Mouse (Mus musculus): ENCODE results near the gene Tcp11.

The Tcp11 gene

DNA sequence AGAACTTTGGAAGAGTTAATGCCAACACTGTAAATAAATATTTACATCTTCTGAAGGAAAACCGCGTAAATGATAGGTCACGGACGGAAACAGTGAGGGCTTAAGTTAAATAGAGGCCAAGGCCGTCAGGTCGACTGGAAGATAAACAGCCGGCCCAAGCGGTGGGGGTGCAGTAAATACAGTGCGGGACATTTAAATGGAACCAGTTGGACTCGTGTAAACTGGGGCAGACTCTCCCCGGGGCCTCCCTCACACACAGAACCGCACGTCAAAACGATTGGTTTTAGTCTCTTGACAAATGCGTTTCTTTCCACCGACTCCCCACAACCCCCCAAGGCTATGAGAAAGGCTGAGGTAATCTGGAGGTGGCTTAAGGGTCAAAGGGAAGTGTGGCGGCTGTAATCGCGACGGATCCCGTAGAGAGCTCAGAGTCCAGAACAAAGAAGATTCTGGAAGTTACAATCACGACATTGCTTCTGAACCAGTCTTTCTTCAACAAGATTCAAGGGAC lies 4.0 kb upstream of the Tcp11 start:
- no peak for DNase-seq (ENCODE audit: low spot score)

DNA sequence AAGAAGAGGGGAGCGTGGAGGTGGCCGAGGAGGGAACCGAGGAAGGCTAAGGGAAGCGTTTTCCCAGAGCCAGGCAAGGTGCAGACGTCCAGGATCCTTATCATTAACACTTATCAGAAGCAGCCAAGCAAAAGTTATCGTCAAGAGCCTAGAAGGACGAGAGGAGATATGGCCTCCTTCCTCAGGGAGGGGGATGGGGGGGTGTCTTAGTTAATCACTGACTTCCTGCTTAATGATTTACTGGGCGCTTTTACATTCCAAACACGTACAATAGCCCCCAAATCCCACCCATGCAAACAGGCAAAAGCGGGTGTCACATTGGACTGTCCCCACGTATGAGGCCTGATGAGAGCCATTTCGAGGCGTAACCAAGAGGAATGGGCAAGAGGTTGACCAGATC lies 2.4 kb upstream of the Tcp11 start:
- DNase-seq (ENCODE audit: low spot score): no peak

DNA sequence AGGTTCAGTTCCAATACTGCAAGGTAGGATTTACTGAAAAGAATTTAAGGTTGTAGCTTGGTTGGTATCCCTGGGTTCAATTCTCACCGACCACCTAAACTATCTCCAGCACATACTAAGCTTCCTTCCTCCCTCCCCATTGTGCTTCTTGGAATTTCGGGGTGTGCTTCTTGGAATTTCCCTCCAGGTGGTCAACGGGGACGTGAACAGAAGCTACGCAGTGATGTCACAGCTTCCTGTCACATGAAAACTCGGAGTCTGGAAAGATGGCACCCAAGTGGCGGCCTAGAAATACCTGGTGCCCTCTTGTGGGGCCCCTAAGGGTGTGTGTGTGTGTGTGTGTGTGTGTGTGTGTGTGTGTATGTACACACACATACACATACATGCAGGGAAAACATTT lies 1.4 kb upstream of the Tcp11 start:
- DNase-seq (ENCODE audit: low spot score): no peak

GRCm38 (mm10) chr17:28081385-28081784 lies 946 bp upstream of the Tcp11 start:
- no peak for DNase-seq (ENCODE audit: low spot score)

DNA sequence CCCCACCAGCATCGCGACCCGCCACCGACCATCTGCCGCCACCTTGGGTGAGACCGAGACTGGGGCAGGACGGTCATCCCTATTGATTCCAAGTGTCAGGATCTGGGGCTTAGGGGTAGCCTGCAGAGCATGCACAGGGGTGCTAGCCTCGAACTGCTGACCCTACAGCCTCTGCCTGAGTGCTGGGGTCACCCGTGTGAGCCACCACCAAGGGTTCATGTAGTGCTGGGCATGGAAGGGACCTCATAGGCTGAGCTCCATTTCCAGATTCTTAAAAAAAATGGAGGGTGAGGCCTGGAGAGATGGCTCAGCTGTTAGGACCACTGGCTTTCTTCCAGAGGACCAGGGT lies 352 bp upstream of the Tcp11 start:
- no peak for DNase-seq (ENCODE audit: low spot score)

DNA sequence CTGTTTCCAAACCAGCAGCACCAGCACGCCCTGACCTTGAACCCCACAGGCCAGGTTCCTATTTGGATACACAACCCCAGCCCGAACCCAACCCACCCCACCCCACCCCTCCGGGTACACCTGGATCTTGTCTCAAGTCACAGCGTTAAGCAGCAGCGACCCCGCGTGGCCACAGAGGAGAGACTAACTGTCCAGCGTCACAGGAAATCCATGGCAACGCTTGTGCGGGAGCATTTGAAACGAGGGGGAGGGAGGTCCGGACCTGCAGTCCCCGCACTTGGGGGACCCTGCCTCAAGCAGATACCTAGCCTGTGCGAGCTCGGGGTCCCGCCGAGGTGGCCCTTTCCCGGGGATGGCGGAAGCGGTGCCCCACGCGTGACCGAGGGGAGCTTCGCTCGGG lies 821 bp downstream of the Tcp11 start:
- DNase-seq (ENCODE audit: low spot score): peak; percentile 80

GRCm38 (mm10) chr17:28078028-28078427 lies 2.4 kb downstream of the Tcp11 start:
- no peak for DNase-seq (ENCODE audit: low spot score)

GRCm38 (mm10) chr17:28074486-28074885 lies 6.0 kb downstream of the Tcp11 start:
- no peak for DNase-seq (ENCODE audit: low spot score)

DNA sequence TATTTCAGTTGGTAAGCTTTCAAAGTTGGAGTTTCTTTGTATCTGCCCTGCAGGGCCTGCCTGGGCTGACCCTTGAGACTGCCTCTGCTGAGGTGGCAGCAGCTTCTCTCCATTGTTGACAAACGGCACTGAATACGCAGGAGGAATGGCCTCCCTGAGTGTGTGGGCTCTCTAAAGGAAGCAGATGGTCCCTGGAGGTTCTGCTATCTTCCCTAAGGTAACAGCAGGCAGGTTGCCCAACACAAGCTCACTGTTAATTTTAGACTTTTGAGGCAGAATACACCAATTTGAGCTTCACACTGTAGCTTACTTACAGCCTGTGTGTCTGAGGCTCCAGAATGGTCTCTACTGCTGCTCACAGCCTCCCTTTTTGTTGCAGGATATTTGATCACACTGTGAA lies 7.7 kb downstream of the Tcp11 start:
- DNase-seq (ENCODE audit: low spot score): no peak

DNA sequence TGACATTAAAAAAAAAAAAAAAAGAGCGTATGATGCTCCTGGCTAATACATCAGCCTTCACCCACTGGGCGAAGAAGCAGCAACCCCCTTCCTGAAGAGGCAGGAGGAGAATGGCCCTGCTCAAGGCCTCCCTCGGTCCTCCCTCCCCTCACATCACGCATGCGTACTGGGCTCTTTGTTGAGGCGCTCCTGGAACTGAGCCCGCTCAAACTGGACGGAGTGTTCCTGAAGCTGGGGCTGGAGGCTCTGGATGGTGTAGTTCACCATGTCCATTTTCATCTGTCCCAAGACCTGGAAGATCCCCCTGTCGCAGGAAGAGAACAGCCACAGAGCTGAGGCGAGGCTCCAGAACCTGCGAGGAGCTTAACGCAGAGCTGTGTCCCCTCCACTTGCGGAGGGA lies 10.2 kb downstream of the Tcp11 start:
- no peak for DNase-seq (ENCODE audit: low spot score)

DNA sequence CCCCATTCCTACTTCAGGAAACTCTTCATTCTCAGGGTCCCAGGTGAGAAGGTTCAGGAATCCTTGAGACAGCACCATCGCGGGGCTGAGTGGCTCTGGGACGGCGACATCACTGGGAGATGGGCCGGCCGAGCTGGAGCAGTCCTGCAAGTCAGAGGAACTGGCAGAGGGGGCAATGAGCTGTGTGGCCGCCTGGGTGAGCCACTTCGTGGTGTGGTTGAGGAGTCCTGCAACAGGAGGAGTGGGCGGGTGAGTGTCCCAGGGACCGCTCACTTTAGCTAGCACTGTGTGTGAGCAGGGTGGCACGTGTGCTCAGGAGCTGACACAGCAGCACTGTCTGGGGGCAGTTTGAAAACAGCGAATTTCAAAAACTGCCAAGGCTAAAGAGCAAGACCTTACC lies 11.0 kb downstream of the Tcp11 start:
- no peak for DNase-seq (ENCODE audit: low spot score)

- peak; percentile 26 for DNase-seq (ENCODE audit: low spot score)
These were observed 13.1 kb downstream of the Tcp11 start for GRCm38 (mm10) chr17:28067303-28067702.

DNA sequence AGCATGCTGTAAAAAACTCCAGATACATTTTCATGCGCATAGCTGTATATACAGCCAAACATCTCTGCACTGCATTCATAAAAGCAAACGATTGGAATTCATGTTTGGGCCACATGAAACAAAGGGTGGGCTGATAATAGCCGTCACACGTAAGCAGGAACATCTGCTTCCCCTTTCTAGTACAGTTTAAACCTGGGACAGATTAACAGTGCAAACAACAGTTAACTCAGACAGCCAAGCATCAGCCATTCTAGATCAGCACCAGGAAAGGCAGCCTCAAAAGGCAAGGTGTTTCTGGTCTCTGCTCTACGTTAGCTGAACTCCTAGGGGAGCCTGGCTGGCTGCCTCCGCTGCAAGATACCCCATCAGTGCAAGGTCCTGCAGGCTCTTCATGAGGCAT lies 17.3 kb downstream of the Tcp11 start:
- DNase-seq (ENCODE audit: low spot score): no peak

DNA sequence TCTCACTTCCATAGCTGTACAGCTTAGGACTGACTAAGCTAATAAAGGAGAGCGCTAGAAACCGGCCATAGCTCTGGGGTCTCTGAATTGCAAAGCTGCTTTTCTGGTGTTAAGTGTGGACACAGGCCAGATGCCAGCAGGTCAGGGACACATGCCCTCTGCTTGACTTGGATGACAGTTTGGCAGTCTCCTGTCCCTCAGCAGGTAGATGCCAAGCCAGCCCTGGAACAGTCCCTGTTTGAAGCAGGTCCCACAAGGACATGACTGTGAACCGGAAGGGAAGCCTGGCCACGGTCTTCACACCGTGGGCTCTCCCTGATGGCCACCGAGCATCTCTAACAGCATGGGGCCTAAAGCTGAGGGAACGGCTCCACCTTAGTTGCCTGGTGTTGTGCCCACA lies 17.7 kb downstream of the Tcp11 start:
- DNase-seq (ENCODE audit: low spot score): no peak

DNA sequence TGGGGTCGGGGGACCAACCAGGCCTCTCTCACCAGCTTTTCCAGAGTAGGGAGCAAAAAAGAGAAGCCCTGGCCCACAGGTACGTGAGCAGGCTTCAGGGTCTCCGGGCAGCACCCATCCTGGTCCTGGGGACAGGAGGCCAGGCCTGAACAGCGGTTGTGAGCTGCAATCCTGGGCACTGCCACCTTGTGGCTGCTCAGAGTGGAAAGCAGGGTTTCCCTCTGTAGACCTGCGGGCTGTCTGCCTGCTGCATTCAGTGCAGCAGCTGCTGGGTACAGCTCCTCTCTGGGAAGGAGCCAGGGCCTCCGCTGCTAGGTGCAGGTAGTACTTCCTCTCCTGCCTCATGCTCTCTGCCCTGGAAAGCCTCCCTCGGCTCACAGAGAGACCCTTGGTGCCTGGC lies 19.0 kb downstream of the Tcp11 start:
- peak; percentile 42 for DNase-seq (ENCODE audit: low spot score)

- DNase-seq (ENCODE audit: low spot score): peak; percentile 22
These were observed 19.8 kb downstream of the Tcp11 start for GRCm38 (mm10) chr17:28060681-28061080.

DNA sequence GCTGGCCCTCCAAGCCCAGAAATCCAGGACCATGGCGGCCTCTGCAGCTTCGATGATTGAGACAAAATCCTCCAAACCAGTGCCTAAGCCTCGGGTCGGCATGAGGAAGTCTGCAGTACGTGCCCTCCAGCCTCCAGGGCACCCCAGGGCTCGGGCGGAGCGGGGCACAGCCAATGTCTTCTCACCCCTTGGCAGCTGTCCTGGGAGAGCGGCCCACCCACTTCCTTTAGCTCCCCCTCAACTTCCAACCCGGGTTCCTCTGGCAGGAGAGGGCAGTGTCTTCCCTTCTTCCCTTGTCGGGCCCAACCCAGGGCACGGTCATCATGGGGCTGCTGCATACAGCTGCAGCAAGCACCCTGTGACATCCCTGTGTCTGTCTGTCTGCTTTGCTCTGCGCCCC lies 22.1 kb downstream of the Tcp11 start:
- DNase-seq (ENCODE audit: low spot score): no peak

GRCm38 (mm10) chr17:28052293-28052863 lies 28.1 kb downstream of the Tcp11 start:
- no peak for DNase-seq (ENCODE audit: low spot score)

- DNase-seq (ENCODE audit: low spot score): no peak
These were observed 30.2 kb downstream of the Tcp11 start for GRCm38 (mm10) chr17:28050210-28050609.

DNA sequence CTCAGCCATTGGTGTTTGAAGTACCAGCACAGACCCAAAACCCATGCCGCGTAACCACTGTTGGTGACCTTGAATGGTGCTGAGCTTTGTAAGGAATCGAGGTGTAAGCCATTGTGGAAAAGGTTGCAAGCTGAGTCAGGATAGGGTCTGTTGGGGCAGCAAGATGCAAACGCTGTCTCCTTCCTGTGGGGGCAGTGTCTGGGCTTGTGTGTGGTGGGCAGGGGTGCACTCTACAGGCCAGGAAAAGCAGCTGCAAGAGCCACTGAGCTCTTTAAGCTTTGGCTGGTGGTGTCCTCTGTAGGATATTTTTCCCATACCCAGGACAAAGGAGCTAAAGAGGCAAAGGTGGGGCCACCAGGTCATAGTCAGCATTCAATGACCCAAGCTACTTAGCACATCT lies 32.0 kb downstream of the Tcp11 start:
- peak; percentile 61 for DNase-seq (ENCODE audit: low spot score)

DNA sequence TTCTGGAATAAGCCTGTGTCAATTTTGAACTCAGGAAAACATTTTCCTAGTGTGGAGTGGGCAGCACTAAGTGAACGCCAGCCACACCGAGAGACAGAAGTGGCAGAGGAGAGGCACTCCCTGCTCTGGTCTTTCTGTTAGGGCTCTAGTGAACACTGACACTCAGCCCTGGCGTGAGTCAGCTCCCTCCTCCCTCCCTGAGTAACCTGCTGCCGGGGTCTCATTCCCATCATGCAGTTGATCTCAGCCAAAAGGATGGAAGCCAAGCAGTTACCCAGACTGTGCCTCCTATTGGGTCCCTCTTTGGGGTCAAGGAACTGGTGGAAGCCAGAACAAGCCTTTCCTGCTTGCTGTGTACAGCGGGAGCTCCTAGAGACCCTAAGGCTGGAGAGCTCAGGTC lies 32.9 kb downstream of the Tcp11 start:
- no peak for DNase-seq (ENCODE audit: low spot score)

DNA sequence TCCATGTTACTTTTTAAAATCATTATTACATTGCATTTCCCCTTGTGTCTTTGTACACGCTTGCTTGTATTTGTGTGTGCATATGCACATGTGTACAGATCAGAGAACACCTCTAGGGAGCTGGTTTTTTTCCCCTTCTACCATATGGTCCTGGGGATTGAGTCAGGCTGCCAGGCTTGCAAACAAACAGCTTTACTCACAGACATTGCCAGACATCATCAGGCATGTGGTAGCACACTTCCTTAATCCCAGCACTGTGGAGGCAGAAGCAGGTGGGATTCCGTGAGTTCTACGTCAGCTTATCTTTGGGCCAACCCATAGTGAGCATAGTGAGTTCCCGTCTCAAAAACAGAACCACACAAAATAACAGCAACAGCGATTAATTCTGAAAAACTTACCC lies 33.4 kb downstream of the Tcp11 start:
- DNase-seq (ENCODE audit: low spot score): no peak

GRCm38 (mm10) chr17:28042299-28042771 lies 38.1 kb downstream of the Tcp11 start:
- DNase-seq (ENCODE audit: low spot score): no peak

DNA sequence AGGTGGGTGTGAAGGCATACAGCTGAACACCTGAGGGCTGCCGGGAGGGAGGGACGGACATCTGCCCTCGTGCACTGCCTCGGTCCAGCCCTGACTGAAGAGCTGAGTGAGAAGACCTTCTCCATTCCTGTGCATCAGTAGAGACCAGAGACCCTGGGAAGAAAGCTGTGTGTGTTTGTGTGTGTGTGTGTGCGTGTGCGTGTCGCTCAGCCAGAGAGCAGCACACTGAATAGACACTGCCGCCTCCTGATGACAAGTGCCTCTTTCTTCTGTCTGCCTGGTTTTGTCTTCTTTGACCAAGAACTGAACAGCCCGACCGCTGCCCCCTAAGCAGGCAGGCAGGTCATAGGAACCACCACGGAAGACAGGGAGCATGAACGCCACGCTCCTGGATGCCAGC lies 39.1 kb downstream of the Tcp11 start:
- no peak for DNase-seq (ENCODE audit: low spot score)

DNA sequence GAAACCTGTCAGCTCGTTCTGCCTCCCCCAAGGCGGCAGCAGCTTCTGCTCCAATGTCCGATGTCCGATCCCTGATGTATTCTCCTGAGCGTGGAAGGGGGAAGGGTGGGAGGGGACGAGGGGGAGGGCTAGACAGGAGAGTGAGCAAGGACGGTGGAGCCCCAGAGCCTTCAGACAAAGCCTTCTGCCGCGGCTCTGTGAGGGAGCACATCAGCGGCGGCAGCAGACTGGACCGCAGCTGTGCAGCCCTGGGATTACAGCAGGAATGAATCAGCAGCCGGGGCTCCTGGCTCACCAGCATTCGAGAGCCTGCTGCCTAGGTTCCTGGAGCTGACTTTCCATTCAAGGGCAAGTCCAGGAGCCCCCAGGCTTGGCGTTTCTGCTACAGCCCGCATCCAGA lies 39.8 kb downstream of the Tcp11 start:
- DNase-seq (ENCODE audit: low spot score): no peak

All from adipocyte (in vitro differentiated cells).